Mouse (Mus musculus): ENCODE measurements around the gene Camta1. TPM values are rescaled to one million over a fixed set of nuclear protein-coding genes. Genes with fewer than 3 reads are reported as not detected.
A peak's percentile ranks its signal among the peaks of the same experiment; 100 is the strongest.

Camta1 gene
- polyA plus RNA-seq, 1 experiment from 2014 or later, result 123 TPM

DNA sequence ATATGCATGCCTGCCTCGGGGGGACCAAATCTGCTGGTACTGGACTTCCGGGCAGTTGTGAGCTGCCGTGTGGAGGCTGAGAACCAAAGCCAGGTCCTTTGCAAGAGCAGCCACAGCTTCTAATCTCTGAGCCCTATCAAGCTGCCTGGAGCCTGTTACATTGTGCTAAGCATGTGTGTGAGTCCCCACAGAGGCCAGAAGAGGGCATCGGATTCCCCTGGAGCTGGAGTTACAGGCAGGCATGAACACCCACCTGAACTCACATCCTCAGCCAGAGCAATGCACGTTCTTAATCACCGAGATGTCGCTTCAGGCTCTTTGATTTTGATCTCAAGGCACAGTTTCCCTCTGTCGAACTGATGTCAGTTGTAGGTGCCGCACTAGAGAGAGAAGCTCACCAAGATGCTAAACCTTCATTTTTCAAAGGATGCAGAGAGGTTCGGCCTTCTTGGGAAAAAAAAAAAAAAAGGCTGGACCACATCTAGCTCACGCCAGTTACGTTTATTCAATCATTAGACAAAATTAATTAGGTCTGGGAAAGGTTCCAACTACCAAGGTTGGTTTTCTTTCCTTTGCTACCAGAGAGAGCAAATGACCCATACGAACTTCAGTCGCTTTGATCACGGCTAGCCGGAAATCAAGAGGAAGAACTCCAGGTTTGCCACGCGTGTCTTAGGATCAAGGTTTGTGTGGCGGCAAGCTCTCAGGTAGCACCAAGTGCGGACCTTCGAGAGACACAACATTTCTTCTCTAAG lies 883.3 kb downstream of the Camta1 start:
- ATAC-seq (no peak), DNase-seq (ENCODE audit: low spot score) (peak; percentile 15)
- Histone ChIP-seq H3K9me3 (replicated peaks; ENCODE audit: control insufficient read depth, low read length) (no peaks in the 10 kb centered on the region), H3K4me2 (ENCODE audit: low read length) (no peak overlapping the region), H3K4me3 (ENCODE audit: low read depth, low read length) (no peak overlapping the region), H3K36me3 (ENCODE audit: control insufficient read depth, insufficient read depth, low read length) (no peaks in the 10 kb centered on the region), H3K27me3 (replicated peaks; ENCODE audit: control insufficient read depth, insufficient read depth, low read length) (no peaks in the 10 kb centered on the region), H3K9ac (ENCODE audit: low read length) (no peak overlapping the region), H3K27ac (ENCODE audit: low read depth, low read length) (no peak overlapping the region), H3K4me1 (ENCODE audit: control insufficient read depth, insufficient read depth, low read length) (no peaks in the 10 kb centered on the region)
- WGBS, result 67% methylated on average over 21 of the region's 21 CpGs

DNA sequence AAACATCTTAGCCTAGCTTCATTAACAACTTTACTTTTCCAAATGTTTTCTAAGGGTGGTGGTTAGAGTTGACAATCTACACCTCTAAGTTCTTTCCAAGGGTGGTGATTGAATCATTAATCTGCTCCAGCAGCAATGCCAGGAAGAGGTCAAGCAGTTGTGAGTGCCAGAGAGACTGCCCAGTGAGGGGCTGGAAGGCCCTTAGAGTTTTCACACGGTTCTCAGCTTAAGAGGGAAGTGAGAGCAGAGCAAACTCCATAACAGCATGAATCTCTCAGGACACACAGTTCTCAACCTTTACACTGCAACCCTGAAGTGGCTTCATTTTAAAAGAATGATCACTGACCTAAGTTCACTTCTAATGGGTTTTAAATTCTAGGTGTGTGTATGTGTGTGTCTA lies 886.5 kb downstream of the Camta1 start:
- DNase-seq (ENCODE audit: low spot score) (no peak), ATAC-seq (no peak)
- H3K27ac ChIP-seq (ENCODE audit: low read depth, low read length), result no peak overlapping the region
- WGBS, result 44% methylated on average over 1 of the region's 1 CpGs
- no peak overlapping the region for H3K4me3 ChIP-seq (ENCODE audit: low read depth, low read length)
- H3K36me3 ChIP-seq (ENCODE audit: control insufficient read depth, insufficient read depth, low read length), result no peaks in the 10 kb centered on the region
- no peaks in the 10 kb centered on the region for H3K27me3 ChIP-seq (replicated peaks; ENCODE audit: control insufficient read depth, insufficient read depth, low read length)
- H3K4me2 ChIP-seq (ENCODE audit: low read length), result no peak overlapping the region
- H3K9ac ChIP-seq (ENCODE audit: low read length), result no peak overlapping the region
- H3K4me1 ChIP-seq (ENCODE audit: control insufficient read depth, insufficient read depth, low read length), result no peaks in the 10 kb centered on the region
- H3K9me3 ChIP-seq (replicated peaks; ENCODE audit: control insufficient read depth, low read length), result no peaks in the 10 kb centered on the region

DNA sequence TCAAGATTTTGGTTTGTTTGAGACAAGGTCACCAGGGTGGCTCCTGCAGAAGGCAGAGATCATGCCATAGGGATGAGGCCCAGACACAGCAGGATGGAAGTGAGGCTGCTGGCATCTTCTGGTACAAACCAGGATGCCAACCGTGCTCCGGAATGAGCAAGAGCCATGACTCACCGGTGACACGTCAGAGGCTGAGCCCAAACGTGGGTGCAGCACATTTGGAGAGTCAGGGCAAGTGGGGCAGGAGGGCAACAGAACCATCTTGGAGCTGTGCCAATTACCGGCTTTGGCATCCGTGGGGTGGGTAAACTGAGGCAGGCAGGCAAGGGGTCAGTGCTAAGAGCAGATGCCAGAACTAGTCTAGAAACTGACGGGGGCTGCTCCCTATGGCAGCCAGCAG lies 888.4 kb downstream of the Camta1 start:
- ATAC-seq, result no peak

DNA sequence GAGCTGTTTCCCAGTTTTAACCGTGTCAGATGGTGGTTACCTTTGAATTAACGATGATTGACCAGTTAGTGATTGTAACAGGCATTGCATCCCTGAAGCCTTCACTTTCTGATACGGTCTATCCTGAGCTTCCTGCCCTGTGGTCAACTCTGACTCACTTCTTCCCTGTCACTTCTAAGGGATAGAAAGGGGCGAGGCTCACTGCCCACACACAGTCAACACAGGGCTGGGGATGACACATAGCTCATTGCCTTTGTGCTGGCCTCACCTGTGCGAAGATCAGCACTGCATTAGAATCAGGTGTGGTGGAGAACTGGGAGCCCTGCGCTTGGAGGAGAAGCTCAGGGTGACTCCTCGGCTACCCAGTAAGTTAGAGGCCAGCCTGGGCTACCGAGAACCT lies 892.7 kb downstream of the Camta1 start:
- no peaks in the 10 kb centered on the region for H3K9me3 ChIP-seq (replicated peaks; ENCODE audit: control insufficient read depth, low read length)
- H3K9ac ChIP-seq (ENCODE audit: low read length), result no peak overlapping the region
- H3K4me2 ChIP-seq (ENCODE audit: low read length), result no peak overlapping the region
- H3K27me3 ChIP-seq (replicated peaks; ENCODE audit: control insufficient read depth, insufficient read depth, low read length), result no peaks in the 10 kb centered on the region
- ATAC-seq (no peak), DNase-seq (ENCODE audit: low spot score) (no peak)
- no peak overlapping the region for H3K4me3 ChIP-seq (ENCODE audit: low read depth, low read length)
- WGBS, result 91% methylated on average over 8 of the region's 8 CpGs
- no peaks in the 10 kb centered on the region for H3K4me1 ChIP-seq (ENCODE audit: control insufficient read depth, insufficient read depth, low read length)
- H3K36me3 ChIP-seq (ENCODE audit: control insufficient read depth, insufficient read depth, low read length), result no peaks in the 10 kb centered on the region
- H3K27ac ChIP-seq (ENCODE audit: low read depth, low read length), result no peak overlapping the region

More for the DNA sequence above, 888.4 kb downstream of the Camta1 start:
- no peaks in the 10 kb centered on the region for H3K36me3 ChIP-seq (ENCODE audit: control insufficient read depth, insufficient read depth, low read length)
- no peaks in the 10 kb centered on the region for H3K9me3 ChIP-seq (replicated peaks; ENCODE audit: control insufficient read depth, low read length)
- H3K4me1 ChIP-seq (ENCODE audit: control insufficient read depth, insufficient read depth, low read length), result no peaks in the 10 kb centered on the region
- H3K4me2 ChIP-seq (ENCODE audit: low read length), result no peak overlapping the region
- no peak overlapping the region for H3K9ac ChIP-seq (ENCODE audit: low read length)
- no peaks in the 10 kb centered on the region for H3K27me3 ChIP-seq (replicated peaks; ENCODE audit: control insufficient read depth, insufficient read depth, low read length)
- no peak overlapping the region for H3K27ac ChIP-seq (ENCODE audit: low read depth, low read length)
- DNase-seq (ENCODE audit: low spot score), result no peak
- no peak overlapping the region for H3K4me3 ChIP-seq (ENCODE audit: low read depth, low read length)
- WGBS, result 83% methylated on average over 8 of the region's 8 CpGs

DNA sequence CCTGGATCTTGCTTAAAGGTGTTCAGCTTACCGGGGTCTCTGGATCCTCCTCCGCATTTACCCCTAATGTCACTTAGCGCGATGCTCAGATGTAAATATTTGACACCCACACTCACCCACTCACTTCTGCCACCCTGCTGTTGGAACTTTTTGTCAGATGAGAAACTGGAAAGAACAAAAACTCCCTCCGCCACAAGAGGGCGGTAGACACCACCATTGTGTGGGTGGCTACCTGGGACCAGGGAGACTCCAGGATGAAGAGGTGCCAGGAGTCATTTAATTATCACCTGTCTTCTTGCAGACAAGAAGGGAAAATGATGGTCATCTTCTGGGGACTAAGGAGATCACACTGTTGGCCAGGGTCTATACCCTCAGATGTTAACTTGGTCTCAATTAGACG lies 895.1 kb downstream of the Camta1 start:
- Histone ChIP-seq H3K4me3 (ENCODE audit: low read depth, low read length) (no peak overlapping the region), H3K36me3 (ENCODE audit: control insufficient read depth, insufficient read depth, low read length) (no peaks in the 10 kb centered on the region), H3K9ac (ENCODE audit: low read length) (no peak overlapping the region), H3K27ac (ENCODE audit: low read depth, low read length) (no peak overlapping the region), H3K27me3 (replicated peaks; ENCODE audit: control insufficient read depth, insufficient read depth, low read length) (no peaks in the 10 kb centered on the region), H3K4me2 (ENCODE audit: low read length) (no peak overlapping the region), H3K4me1 (ENCODE audit: control insufficient read depth, insufficient read depth, low read length) (no peaks in the 10 kb centered on the region), H3K9me3 (replicated peaks; ENCODE audit: control insufficient read depth, low read length) (no peaks in the 10 kb centered on the region)
- no peak for ATAC-seq
- whole genome bisulfite sequencing, result 21% methylated on average over 7 of the region's 7 CpGs
- peak; percentile 44 for DNase-seq (ENCODE audit: low spot score)

DNA sequence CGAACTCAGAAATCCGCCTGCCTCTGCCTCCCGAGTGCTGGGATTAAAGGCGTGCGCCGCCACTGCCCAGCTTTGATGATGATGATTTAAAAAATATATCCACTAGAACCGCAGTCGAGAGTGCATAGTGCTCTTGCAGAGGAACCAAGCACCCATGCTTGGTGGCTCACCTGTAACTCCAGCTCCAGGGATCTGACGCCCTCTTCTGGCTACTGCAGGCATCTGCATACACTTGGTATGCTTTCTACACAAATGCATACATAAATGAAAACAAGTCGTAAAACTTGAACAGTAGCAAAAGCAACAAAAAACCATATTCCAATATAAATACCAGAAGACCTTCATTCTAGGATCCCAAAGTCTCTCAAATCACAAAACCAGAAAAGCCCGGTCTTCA lies 896.1 kb downstream of the Camta1 start:
- WGBS, result 79% methylated on average over 11 of the region's 11 CpGs

DNA sequence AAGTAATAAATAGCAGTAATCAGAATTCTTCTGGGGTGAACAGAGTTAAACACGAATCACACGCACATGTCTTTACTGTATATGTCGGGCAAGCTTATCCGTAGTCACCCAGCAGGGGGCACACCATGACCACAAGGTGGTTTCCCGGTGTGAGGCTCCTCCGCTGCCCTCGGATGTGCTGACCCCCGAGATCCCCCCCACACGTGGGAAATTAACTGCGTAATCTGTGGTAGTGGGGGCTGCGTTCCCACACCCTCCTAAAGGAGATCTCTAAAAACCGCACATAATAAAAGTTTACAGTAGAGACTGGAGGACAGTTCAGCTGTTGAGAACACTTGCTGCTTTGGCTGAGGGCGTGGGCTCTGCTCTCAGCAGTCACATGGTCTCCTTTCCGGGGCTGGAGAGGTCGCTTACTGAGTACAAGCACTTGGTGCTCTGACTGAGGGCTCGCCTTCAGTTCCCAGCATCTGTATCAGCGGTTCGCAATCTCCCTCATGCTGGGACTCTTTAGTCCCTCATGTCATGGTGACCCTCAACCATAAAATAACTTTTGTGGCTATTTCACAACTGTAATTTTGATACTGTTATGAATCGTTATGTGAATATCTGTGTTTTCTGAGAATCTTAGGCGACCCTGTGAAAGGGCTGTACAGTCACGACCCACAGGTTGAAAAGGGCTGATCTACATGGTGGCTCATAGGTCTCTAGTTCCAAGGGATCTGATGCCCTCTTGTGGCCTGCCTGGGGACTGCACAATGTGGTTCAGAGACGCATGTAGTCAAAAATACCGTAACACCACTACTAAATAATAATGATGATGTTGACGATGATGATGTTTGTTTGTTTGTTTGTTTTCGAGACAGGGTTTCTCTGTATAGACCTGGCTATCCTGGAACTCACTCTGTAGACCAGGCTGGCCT lies 896.8 kb downstream of the Camta1 start:
- Histone ChIP-seq H3K9ac (ENCODE audit: low read length) (no peak overlapping the region), H3K9me3 (replicated peaks; ENCODE audit: control insufficient read depth, low read length) (no peaks in the 10 kb centered on the region), H3K27ac (ENCODE audit: low read depth, low read length) (no peak overlapping the region), H3K4me3 (ENCODE audit: low read depth, low read length) (no peak overlapping the region), H3K4me2 (ENCODE audit: low read length) (peak overlapping the region; percentile 18; the same call in 1 of the 2 replicates), H3K36me3 (ENCODE audit: control insufficient read depth, insufficient read depth, low read length) (no peaks in the 10 kb centered on the region), H3K4me1 (ENCODE audit: control insufficient read depth, insufficient read depth, low read length) (no peaks in the 10 kb centered on the region), H3K27me3 (replicated peaks; ENCODE audit: control insufficient read depth, insufficient read depth, low read length) (no peaks in the 10 kb centered on the region)
- peak; percentile 32; the same call in 1 of the 2 replicates for ATAC-seq
- 14% methylated on average over 25 of the region's 25 CpGs for WGBS
- DNase-seq (ENCODE audit: low spot score), result peak; percentile 80

More for the DNA sequence above, 896.1 kb downstream of the Camta1 start:
- ATAC-seq, result no peak
- no peaks in the 10 kb centered on the region for H3K4me1 ChIP-seq (ENCODE audit: control insufficient read depth, insufficient read depth, low read length)
- DNase-seq (ENCODE audit: low spot score), result no peak
- H3K4me2 ChIP-seq (ENCODE audit: low read length), result no peak overlapping the region
- H3K4me3 ChIP-seq (ENCODE audit: low read depth, low read length), result no peak overlapping the region
- no peak overlapping the region for H3K9ac ChIP-seq (ENCODE audit: low read length)
- no peaks in the 10 kb centered on the region for H3K27me3 ChIP-seq (replicated peaks; ENCODE audit: control insufficient read depth, insufficient read depth, low read length)
- no peaks in the 10 kb centered on the region for H3K9me3 ChIP-seq (replicated peaks; ENCODE audit: control insufficient read depth, low read length)
- H3K27ac ChIP-seq (ENCODE audit: low read depth, low read length), result no peak overlapping the region
- no peaks in the 10 kb centered on the region for H3K36me3 ChIP-seq (ENCODE audit: control insufficient read depth, insufficient read depth, low read length)

DNA sequence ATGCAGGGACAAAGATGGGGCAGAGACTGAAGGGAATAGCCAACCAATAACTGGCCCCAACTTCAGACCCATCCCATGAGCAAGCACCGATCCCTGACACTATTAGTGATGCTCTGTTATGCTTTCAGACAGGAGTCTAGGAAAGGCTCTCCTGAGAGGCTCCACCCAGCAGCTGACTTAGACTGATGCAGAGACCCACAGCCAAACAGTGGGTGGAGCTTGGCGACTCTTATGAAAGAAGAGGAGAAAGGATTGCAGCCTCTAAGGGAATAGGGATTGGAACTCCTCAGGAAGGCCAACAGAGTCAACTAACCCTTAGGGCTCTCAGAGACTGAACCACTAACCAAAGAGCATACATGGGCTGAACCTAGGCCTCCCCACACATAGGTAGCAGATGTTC lies 898.0 kb downstream of the Camta1 start:
- H3K4me3 ChIP-seq (ENCODE audit: low read depth, low read length), result no peak overlapping the region
- ATAC-seq, result no peak
- H3K27ac ChIP-seq (ENCODE audit: low read depth, low read length), result no peak overlapping the region
- H3K9ac ChIP-seq (ENCODE audit: low read length), result no peak overlapping the region
- no peaks in the 10 kb centered on the region for H3K4me1 ChIP-seq (ENCODE audit: control insufficient read depth, insufficient read depth, low read length)
- H3K27me3 ChIP-seq (replicated peaks; ENCODE audit: control insufficient read depth, insufficient read depth, low read length), result no peaks in the 10 kb centered on the region
- 66% methylated on average over 2 of the region's 2 CpGs for WGBS
- no peak overlapping the region for H3K4me2 ChIP-seq (ENCODE audit: low read length)
- H3K9me3 ChIP-seq (replicated peaks; ENCODE audit: control insufficient read depth, low read length), result no peaks in the 10 kb centered on the region
- DNase-seq (ENCODE audit: low spot score), result no peak
- no peaks in the 10 kb centered on the region for H3K36me3 ChIP-seq (ENCODE audit: control insufficient read depth, insufficient read depth, low read length)

DNA sequence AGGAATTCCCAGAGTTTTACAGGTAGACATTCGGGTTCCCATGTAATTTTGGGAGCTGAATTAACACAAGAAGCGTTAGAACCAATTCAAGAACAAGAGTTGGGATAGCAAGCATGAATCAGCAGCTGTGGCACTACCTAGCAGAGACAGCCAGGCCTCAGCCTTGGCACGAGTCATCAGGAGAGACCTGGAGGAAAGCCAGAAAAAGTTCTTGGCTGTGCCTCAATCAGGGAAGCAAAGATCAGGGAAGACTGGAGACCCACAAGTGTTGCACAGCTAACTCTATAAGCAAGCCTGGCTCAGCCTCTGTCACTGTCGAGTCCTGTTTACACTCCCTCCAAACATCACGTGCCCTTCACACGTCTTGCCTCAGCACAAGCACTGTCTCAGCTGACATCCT lies 899.4 kb downstream of the Camta1 start:
- Histone ChIP-seq H3K4me3 (ENCODE audit: low read depth, low read length) (no peak overlapping the region), H3K4me1 (ENCODE audit: control insufficient read depth, insufficient read depth, low read length) (no peaks in the 10 kb centered on the region), H3K4me2 (ENCODE audit: low read length) (no peak overlapping the region), H3K36me3 (ENCODE audit: control insufficient read depth, insufficient read depth, low read length) (no peaks in the 10 kb centered on the region), H3K9ac (ENCODE audit: low read length) (no peak overlapping the region), H3K27ac (ENCODE audit: low read depth, low read length) (no peak overlapping the region), H3K27me3 (replicated peaks; ENCODE audit: control insufficient read depth, insufficient read depth, low read length) (no peaks in the 10 kb centered on the region), H3K9me3 (replicated peaks; ENCODE audit: control insufficient read depth, low read length) (no peaks in the 10 kb centered on the region)
- DNase-seq (ENCODE audit: low spot score) (peak; percentile 49), ATAC-seq (no peak)
- WGBS, result 62% methylated on average over 6 of the region's 6 CpGs
